Mouse (Mus musculus): Measurements from ENCODE around the gene Samd1. TPM values are rescaled to one million over a fixed set of nuclear protein-coding genes. Genes with fewer than 3 reads are reported as not detected.
A peak's percentile ranks its signal among the peaks of the same experiment; 100 is the strongest.

Gene Samd1
- total RNA-seq, 2 experiments from 2014 or later = 40.8 to 41.6 TPM

DNA sequence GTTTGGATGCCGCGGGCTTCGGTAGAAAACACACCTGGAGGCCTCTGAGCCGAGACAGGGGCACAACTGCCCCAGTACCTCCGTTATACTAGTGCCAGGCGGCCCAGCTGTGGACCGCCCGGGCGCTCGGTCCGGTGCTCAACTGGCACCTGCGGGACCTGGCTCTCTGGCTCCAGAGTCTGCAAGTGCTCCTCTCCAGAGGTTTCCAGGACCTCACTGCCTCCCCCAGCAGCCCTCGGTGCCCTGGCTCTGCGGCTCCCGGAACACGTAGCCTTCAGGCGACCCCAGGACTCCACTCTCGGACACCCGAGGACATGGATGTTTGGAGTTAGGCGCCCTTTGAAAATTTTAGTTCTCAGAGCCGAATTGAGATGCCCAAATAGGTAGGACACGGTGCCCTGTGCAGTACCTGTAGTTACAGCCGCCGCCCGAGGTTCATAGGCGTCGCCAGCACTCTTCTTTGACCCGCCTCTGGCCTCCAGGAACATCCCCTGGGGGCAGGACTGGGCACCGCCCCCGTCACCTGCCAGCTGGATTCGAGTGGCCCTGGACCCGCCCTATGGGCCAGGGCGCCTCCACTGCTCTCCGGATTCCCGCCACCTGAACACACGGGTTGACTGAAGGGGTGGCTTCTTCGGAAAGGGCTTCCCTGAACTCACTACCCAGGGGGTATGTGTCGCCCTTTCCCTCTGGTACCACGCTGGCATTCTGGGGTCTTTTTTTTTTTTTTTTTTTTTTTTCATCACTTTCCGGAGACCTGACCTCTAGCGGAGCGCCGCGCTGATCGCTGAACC lies 14.4 kb downstream of the Samd1 start, which contains the start of gene 2210011C24Rik:
TSS of gene 2210011C24Rik (minus strand) at position 467 of the 794 bp plus-strand sequence.
- DNase-seq = peak; percentile 38

DNA sequence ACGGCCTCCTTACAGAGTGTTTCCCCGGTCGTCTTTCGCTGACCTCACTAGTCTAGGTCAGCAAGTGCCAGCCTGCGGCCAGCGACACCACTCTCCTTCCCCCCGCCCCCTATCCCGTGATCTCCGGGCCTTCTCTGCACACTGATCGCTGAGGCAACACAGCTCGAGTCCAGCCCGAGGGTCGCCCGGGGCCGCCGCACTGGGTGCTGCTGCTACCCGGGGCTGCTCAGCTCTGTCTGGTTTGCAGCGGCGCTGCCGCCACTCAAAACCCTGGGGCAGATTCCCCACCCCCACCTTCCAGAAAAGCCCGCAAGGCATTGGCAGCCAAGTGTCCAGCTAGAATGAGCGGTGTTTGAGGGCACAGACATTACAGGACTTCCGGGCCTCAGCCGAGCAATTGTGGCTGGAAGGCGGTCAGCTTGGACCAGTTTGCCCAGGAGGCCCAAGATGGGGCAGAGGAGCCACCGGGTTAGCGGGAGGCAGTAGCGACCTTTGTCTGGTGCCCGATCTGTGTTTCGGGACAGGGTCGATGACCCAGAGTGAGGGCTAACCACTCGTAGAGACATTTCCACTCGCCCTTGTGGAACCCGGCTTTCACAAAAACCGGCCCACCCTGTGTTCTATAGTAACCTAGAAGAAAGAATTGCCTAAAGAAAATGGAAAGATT lies 15.2 kb downstream of the Samd1 start:
- peak; percentile 26 for DNase-seq

DNA sequence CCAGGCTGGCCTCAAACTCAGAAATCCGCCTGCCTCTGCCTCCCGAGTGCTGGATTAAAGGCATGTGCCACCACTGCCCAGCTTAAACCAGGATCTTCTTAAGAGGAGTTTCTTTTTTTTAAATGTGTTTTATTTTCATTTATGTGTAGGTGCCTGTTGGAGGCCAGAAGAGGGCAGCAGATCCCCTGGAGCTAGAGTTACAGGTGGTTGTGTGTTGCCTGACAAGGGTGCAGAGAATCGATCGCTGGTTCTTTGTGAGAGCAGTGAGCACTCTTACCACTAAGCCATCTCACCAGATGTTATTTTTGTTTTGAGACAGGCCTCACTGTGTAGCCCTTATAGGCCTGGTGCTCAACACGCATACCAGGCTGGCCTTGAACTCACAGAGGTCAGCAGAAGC lies 18.4 kb downstream of the Samd1 start:
- no peak for DNase-seq

DNA sequence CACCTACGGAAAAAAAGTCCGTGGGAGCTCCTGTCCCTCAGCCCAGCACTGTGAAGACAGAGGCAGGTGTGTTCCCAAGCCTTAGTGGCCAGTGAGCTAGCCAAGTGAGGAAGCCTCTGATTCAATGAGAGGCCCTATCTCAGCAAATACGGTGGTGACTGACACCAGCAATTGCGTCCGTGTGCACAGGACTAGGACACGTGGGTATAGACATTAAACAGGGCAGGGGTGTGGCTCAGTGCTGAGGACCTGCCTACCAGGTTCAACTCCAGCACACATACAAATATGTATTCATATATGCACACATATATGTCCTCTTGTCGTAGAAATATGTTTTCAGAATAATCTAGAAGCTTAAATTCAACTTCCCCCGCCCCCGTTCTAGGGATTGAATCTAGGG lies 22.3 kb downstream of the Samd1 start:
- no peak for DNase-seq

DNA sequence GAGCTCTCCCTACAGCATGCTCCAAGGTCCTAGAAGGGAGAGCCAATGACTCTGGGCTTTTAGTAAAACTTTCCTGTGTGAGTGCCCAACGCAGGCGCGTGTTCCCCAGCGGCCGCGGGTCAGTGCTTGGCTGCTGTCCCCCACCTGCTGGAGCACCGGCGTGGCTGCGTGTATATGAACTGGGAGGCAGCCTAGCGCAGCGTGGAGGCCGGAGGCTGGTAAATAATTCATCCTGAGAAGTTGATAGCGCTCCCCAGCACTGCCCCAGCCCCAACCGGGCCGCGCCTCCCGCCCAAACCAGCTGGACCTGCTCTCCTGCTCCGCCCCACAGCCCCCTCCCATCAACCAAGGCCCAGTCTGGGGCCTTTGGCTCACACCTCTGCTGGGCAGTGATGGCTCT lies 23.6 kb downstream of the Samd1 start, which contains the start of gene Palm3:
TSS of gene Palm3 (plus strand) at position 376 of the 400 bp plus-strand sequence.
- DNase-seq = peak; percentile 32

DNA sequence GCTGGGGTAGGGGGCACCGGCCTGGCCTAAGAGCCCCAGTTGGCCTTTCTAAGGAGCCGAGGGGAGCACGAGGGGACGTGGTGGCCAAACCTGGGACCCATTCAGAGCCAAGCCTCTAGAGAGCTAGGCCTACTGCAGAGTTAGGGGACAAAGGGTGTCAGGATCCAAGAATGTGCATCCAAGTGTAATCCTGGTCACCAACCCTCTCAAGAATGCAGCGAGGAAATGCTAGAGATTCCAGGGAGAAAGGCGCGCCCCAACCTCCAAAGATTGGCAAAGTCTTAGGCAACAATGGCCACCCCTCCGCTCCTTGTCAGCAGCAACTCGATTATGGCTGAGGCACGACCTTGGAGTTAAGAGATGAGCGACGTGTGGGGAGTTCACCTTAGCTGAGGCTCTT lies 24.1 kb downstream of the Samd1 start:
- no peak for DNase-seq

DNA sequence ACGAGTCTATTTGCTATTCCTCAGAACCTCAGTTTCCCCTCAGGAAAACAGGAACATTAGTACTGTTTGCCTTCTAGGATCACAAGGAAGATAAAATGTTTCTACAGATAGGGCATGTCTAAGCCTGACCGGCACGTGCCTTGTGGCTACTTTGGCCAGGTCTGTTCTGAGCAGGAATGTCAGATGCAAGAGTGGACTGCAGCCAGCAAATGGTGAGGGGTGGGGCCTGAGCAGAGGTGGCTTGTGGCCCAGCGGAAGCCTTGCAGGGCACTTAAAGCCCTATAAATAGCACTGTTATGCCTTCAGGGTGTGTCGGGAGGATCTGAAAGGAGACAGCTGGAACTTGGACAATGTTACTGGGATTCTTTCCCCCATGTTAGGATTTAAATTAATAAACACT lies 25.6 kb downstream of the Samd1 start:
- peak; percentile 55 for DNase-seq

DNA sequence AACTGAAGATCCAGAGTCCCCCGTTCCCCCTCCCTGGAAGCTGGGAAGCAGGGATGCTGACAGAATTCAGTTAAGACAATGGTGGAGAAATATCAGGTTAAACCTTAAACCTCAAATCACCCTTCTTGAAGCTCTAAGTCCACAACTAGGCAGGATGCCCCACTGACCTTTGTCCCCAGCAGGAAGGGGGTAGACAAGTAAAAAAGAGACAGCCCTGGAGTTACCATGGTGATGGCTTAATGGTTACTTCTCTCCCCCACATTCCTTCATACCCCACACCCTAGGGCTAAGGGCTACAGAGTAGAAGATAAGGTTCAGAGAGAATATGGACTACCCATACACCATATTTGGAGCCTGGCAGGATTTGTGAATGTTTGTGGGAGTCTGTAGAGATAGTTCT lies 26.2 kb downstream of the Samd1 start:
- DNase-seq = no peak

DNA sequence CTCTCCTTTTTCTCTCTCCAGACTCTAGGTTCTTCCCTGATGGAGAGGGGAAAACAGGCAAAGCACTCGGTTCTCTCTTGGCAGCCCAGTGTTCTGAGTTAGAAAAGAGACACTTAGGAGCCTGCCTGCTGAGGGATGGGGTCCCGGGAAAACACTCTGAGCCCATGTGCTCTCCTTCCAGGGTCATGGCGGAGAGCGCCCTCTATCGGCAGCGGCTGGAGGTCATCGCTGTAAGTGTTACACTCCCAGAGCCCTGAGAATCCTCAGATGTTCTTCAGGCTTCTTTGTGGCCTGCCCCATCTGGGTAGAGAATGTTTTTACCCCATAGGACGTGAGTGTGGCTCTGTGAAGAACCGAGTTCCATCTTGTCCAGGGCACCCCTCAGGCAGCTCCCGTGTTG lies 26.7 kb downstream of the Samd1 start:
- peak; percentile 71 for DNase-seq

DNA sequence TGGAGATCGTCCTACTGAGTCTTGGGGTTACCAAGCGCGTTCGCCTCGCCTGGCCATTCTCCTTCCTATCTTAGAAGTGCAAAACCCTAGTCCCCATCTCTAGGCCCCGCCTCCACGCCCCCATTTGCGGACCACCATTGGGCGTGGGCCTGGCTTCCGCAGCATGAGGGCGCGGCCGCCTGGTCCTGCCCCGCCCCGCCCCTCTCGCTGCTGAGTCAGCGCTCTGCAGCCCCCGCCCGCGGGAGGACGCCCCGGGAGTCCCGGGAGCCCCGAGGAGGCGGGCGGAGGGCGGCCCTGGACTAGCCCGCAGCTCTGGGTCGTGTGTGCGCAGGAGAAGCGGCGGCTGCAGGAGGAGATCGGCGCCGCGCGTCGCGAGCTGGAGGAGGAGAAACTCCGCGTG lies 28.4 kb downstream of the Samd1 start:
- DNase-seq = peak; percentile 70

DNA sequence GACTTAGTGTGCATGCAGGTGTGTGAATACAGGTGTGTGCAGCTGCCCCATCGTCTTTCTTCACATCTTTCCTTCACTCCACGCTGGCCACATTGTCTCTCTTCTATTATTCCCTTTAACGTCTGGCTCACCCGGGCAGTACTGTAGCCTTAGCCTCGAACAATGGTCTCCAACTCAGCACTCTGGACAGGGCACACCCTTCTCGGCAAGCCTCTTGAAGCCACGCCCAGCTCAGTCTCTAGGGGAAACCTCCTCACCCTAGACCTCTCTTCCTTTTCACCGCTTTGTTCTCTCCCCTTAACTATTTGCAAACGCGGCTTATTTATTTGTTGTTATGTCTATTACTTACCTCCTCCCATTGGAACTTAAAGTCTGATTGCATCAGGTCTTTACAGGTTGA lies 30.0 kb downstream of the Samd1 start:
- no peak for DNase-seq

DNA sequence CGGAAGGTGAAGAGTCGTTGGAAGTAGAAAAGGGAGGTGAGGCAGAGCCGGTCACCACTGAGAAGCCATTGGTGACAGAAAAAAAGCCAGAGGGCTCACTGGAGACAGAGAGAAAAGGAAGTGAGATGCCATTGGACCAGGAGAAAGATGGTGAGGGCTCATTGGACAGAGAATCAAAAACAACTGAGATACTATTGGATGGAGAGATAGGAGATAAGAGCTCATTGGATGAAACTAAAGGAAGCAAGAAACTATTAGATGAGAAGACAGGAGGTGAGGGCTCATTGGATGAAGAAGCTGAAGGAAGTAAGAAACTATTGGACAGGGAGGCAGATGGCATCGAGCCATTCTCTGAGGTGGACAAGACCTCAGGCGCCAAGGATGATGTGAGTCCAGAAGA lies 31.8 kb downstream of the Samd1 start:
- DNase-seq = no peak

DNA sequence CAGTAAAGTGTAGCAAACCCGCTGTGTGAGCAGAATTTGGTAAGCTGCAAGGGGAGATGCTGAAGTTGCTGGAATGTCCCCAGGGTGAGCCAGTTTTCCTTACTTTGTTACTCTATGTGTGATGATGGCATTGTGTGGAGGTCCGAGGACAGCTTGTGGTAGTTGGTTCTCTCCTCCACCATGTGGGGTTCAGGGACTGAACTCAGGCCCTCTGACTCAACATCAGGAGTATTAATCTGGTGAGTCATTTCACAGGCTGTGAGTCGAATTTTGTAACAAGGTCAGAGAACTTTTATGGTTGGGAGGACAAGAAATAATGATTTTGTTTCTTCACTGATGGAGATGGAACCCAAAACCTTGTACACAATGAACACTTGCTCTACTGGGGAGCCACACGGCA lies 35.3 kb downstream of the Samd1 start:
- no peak for DNase-seq

DNA sequence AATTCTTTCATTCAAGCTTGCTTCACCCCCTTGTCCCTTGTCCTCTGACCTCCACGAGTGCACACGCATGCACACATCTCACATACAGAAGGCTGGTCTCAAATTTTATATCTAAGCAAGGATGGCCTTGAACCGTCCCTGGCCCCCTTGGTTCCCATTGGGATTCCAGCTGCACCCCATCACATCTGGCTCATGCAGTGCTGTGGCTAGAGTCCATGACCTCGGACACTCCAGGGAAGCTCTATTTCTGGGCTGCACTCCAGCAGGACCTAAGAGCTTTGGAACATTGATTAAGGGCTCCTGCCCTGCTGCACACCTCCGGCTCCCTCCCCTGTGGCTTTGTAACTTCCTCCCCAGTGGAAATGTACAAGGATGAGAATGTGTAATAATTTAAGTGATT lies 40.5 kb downstream of the Samd1 start:
- DNase-seq = peak; percentile 59

DNA sequence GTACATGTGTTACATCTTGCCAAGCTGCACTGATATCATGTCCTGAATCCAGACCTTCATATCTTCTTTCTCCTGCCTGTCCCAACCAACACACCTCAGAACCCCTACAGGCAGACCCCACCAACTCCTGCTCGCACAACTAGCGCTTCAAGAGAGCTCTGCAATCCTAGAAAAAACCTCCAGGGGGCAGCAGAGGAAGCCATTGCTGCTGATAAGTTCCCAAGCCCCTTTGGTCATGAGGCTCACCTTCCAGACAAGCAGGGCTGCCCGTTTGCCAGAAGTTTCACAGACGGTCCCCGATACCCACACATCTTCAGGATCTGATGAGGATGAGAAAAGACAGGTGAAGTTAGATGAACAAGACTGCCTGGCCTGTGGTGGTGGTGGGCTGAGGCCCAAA lies 41.6 kb downstream of the Samd1 start:
- peak; percentile 86 for DNase-seq

DNA sequence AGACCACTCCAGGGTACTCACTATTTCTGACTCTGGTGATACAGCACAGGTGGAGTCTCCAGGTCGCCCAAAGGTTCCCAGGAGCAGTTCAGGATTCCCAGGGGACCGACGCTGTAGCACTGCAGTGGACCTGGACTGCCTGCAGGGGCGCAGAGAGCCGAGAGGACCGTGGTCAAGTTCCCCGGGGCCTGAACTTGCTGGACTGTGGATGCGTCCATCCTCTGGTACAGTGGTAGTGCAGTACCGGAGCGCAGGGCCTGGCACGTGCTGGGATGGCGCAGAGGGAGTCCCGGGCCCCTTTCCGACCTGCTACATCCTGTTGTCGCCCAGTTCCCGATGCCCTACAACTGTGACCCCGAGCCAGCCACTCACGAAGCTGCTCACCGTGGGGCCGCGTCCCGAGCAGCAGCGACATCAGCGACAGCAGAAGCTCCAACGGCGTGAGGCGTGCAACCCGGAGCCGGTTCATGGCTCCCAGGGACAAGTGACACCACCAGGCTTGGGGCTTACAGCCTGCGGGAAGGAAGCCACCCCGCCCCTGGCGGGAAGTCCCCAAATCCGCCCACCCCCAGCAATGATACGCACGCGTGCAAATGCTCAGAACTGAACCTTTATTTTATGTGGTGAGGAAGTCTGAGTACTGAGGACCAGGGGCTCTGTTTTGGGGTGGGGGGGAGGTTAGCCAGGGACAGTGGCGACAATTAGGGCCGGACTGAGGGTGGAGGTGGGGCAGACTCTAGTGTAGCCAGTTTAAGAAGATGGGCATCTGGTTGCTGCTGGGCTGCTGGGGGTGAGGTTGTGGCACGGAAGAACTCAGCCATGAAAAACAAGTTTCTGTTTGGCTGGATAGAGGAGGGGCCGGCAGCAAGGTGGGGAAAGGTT lies 44.8 kb downstream of the Samd1 start, which contains the start of gene Il27ra:
TSS of gene Il27ra (minus strand) at position 524 of the 882 bp plus-strand sequence.
- DNase-seq = peak; percentile 79

DNA sequence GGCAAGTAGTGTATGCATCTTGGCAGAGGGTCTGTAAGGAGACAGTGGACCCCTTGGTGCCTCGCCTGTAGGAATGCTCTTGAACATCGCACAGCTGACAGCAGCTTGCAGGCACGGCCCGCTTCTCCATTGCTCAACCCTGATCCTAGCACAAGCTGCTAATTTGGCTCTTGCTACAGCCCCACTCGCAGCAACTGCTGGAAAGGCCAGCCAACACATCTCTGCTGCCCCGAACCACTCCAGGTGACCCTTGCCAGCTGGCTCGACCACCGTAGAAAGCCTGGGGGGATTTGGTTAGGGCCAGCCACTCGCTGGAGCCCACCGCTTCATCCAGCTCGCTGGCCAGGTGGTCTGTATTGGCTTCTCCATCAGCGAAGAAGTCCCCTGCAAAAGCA lies 45.5 kb downstream of the Samd1 start:
- no peak for DNase-seq

DNA sequence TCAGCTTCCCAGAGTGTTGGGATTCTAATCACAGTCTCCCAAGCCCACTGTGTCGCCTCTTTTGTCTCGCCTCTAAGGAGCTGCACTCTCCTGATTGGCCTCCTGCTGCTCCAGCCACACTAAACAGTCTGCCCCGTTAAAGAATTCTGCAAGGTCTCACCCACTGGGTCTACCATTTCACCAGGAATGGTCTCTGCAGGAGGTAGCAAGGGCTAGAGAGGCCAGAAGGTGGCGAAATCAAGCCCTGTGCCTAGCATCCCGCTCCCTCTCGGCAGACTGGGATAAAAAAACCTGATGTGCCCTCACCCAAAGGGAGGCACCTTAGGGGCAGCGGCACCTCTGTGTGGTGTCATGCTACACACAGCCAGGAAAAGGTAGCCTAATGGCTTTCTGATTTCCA lies 46.6 kb downstream of the Samd1 start:
- no peak for DNase-seq

DNA sequence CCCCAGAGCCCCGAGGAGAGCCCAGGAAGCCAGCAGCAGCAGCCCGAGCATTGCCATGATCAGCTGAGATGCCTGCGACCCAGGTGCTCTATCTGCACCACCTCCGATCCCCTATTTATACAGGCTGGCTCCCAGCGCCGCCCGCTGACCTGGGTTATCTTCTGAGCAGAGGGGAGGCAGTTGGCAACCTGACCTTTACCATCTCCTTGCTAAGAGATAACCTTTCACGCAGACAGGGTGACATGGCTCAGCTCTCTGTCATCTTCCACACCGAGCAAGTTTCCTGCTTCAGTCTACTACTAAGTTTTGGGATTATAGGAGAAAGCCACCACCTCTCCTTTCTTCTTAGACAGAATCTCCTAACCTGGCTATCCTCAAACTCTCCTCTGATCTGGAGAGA lies 47.4 kb downstream of the Samd1 start, which contains the start of gene Rln3:
TSS of gene Rln3 (minus strand) at position 101 of the 400 bp plus-strand sequence.
- DNase-seq = no peak

DNA sequence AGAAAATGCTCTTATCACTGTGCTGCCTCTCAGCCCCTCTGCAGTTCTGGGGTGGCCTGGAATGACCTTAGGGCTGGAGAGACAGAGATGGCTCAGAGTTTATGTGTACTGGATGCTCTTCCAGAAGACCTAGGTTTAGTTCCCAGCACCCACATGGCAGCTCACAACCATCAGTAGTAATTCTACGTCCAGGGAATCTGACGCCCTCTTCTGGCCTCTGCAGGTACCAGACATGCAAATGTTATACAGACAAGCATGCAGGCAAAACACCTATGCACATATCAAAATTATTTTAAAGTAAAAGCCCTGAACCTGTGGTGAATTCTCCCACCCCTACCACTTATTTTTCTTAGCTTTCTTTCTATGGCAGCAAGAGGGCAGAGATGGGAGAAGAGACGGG lies 49.0 kb downstream of the Samd1 start:
- no peak for DNase-seq

DNA sequence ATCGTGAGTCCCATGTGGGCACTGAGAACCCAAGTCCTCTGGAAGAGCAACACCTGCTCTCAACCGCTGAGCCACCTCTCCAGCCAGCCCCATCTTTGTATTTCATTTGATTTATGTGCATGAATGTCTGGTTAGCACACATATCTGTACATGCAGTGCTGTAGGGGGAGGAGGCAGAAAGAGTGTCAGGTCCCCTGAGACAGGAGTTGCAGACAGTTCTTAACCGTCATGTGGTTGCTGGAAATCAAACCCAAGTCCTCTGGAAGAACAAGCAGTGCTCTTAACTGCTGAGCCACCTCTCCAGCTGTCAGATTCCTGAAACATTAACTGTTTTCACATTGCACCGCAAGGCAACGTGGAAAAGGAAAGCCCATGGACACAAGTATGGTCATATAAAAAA lies 50.7 kb downstream of the Samd1 start:
- DNase-seq = no peak

Measured in adrenal gland, postnatal 10 days (tissue).